Mouse (Mus musculus): Measurements from ENCODE around the gene Lhx1.

- TF ChIP-seq EP300 (IDR thresholded peaks at IDR 0.05; ENCODE audit: low read depth): no peak
- TF ChIP-seq CTCF (IDR thresholded peaks at IDR 0.05; ENCODE audit: low read depth): no peak
Observed at GRCm38 (mm10) chr11:84526451-84526850, 1.1 kb upstream of the Lhx1 start.
